Mouse (Mus musculus) liver, postnatal 0 days (tissue): ENCODE results near the gene Foxj3.

Experiments
- CTCF ChIP-seq: sonication (generic); IDR thresholded peaks from 2 replicates; pipeline ENCODE4 v1.5.1; 2016; ENCODE audit warnings: antibody characterized with exemption, low read depth
- EP300 ChIP-seq: IDR thresholded peaks from 2 replicates; pipeline ENCODE4 v1.6.1; 2016; ENCODE audit warnings: antibody characterized with exemption, low read depth, mild to moderate bottlenecking

DNA sequence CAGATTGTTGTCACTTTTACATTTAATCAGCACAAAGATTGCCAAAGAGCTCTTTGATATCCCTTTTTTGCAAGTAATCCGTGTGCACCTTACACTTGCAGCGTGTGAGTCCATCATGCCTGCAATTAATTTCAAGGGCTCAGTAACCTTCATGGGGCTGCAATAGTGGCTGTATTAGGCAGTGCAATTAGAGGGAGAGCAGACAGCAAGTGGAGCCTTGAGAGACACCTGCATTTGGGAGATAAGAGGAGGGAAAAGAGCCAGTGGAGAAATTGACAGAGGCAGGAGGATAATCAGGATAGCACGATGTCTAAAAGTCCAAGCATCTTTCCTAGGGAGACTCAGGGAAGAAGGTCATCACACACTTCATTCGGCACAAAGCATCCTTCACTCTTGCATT, 13.2 kb upstream of the Foxj3 start:
- TF ChIP-seq CTCF (no peak), EP300 (no peak)
